Mouse (Mus musculus) G1E (cell line): ENCODE measurements around the gene BC067074.

Experiments
- CTCF ChIP-seq: IDR thresholded peaks from 2 replicates; pipeline ENCODE4 v1.5.1; 2012; ENCODE audit warnings: low read depth, low read length, inconsistent platforms, mixed read lengths
- GATA1 ChIP-seq: IDR thresholded peaks from 2 replicates; pipeline ENCODE4 v1.6.1; 2012; ENCODE audit warnings: borderline replicate concordance, low read length, inconsistent platforms, mixed read lengths
- POLR2AphosphoS5 ChIP-seq: IDR thresholded peaks from 2 replicates; pipeline ENCODE4 v1.6.1; 2012; ENCODE audit warnings: low read depth, low read length, inconsistent platforms; ENCODE audit not compliant: insufficient replicate concordance

- TF ChIP-seq CTCF (no peak), POLR2AphosphoS5 (no peak), GATA1 (no peak)
These were observed 62.1 kb downstream of the BC067074 start for GRCm38 (mm10) chr13:113355022-113355421.
